Mouse (Mus musculus): ENCODE data around the gene Gm21773.
"Not testable (repeated sequence)": the region's sequence is repeated elsewhere in the genome, so short reads cannot be mapped to it uniquely, and the experiment has no call there.

Gm21773 gene

GRCm38 (mm10) chrY:25309260-25309659, at the start of gene Gm21773:
Gm21773 (minus strand) TSS chrY:25309360.
- DNase-seq: not testable (repeated sequence)
